Mouse (Mus musculus): ENCODE results near the gene Gm21996. TPM values are rescaled to one million over a fixed set of nuclear protein-coding genes. Genes with fewer than 3 reads are reported as not detected.

Gm21996 gene
- not detected in 2 replicates for polyA plus RNA-seq (2015; fragmentation: Nextera tagmentation; extraction: Ambion mirVana)

DNA sequence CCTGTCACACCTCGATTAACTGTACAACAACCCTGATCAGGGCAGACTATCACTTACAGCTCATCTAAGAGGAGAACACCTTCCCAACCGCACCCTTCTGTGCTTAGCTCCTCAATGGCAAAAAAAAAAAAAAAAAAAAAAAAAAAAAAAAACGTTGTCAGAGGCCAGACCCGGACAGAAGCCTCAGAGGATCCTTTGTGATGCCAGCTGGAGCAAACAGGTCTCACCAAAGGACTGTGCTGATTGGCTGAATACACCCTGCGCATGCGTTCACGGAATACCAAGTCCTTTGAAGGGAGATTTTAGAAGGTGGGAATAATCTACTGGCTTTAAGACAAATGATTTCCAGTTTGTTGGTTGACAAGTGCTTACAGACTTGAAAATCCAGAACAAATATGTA lies at the start of gene Gm21996:
Gene Gm21996, minus strand, starts transcription at position 101 of the 400 bp plus-strand sequence.

